Mouse (Mus musculus) liver, embryonic 14.5 days (tissue): ENCODE data around the gene Man2a1. TPM values are rescaled to one million over a fixed set of nuclear protein-coding genes. Genes with fewer than 3 reads are reported as not detected.

Experiments
- ATAC-seq: fragments of 200-750 bp; cut with Nextera tagmentation; 2 replicates; pipeline ENCODE4 v1.8.0; 2017; ENCODE audit warnings: moderate number of reproducible peaks, mild to moderate bottlenecking, moderate library complexity; ENCODE audit not compliant: insufficient read depth
- DNase-seq, 3 experiments: peaks; one replicate each; pipeline ENCODE4 v3.0.0-alpha.2; 2012 to 2013; ENCODE audit warnings: low read depth in 3 of 3, low spot score in 3 of 3
- H3K27ac ChIP-seq: fragments of 300-500 bp; sonication (generic); 2 replicates; pipeline ENCODE4 v1.5.1; 2014; ENCODE audit warnings: moderate library complexity, mild to moderate bottlenecking, control low read depth, inconsistent platforms
- H3K27me3 ChIP-seq: fragments of 300-500 bp; sonication (generic); 2 replicates; pipeline ENCODE4 v1.6.1; 2014; ENCODE audit warnings: mild to moderate bottlenecking, low read length, moderate library complexity; ENCODE audit not compliant: control insufficient read depth, insufficient read depth
- H3K36me3 ChIP-seq: fragments of 300-500 bp; sonication (generic); replicated peaks from 2 replicates; pipeline ENCODE4 v1.6.1; 2014; ENCODE audit warnings: low read depth; ENCODE audit not compliant: control insufficient read depth, insufficient read depth
- H3K4me1 ChIP-seq, 2 experiments: fragments of 200-500 bp in 1 of 2; fragments of 300-500 bp in 1 of 2; sonication (generic) in 1 of 2; replicated peaks; 2 replicates each; pipeline ENCODE4 v1.6.1; 2012 to 2014; ENCODE audit warnings: antibody characterized with exemption in 1 of 2, inconsistent platforms in 1 of 2, low read length in 1 of 2; ENCODE audit not compliant: control insufficient read depth in 2 of 2, insufficient read depth in 2 of 2
- H3K4me2 ChIP-seq: fragments of 300-500 bp; sonication (generic); 2 replicates; pipeline ENCODE4 v1.6.1; 2014; ENCODE audit warnings: low read depth, mild to moderate bottlenecking, control low read depth, moderate library complexity
- H3K4me3 ChIP-seq, 2 experiments: fragments of 200-500 bp in 1 of 2; fragments of 300-500 bp in 1 of 2; sonication (generic) in 1 of 2; 2 replicates each; pipeline ENCODE4 v1.5.1; 2012 to 2014; ENCODE audit warnings: low read depth in 2 of 2, low read length in 2 of 2, mild to moderate bottlenecking in 2 of 2, control low read depth in 1 of 2, inconsistent platforms in 1 of 2, moderate library complexity in 1 of 2; ENCODE audit not compliant: insufficient read depth in 1 of 2
- H3K9ac ChIP-seq: fragments of 300-500 bp; sonication (generic); replicated peaks from 2 replicates; pipeline ENCODE4 v1.6.1; 2014; ENCODE audit warnings: mild to moderate bottlenecking, control low read depth, moderate library complexity
- H3K9me3 ChIP-seq: fragments of 300-500 bp; sonication (generic); 2 replicates; pipeline ENCODE4 v1.6.1; 2016; ENCODE audit warnings: low read length, mixed read lengths; ENCODE audit not compliant: control insufficient read depth
- CTCF ChIP-seq: IDR thresholded peaks from 2 replicates; pipeline ENCODE4 v1.5.1; 2016; ENCODE audit warnings: antibody characterized with exemption, low read depth, control low read depth
- EP300 ChIP-seq: IDR thresholded peaks from 2 replicates; pipeline ENCODE4 v1.6.1; 2016; ENCODE audit warnings: antibody characterized with exemption, low read depth
- WGBS: fragments of 180-500 bp; shearing (Covaris S2); extraction: QIAGEN DNeasy Blood & Tissue Kit; methylation state at CpG from one replicate; pipeline ENCODE4 v1.1.7; 2014; ENCODE audit not compliant: insufficient replicate concordance; 5-methylcytosine and 5-hydroxymethylcytosine counted together
- polyA plus RNA-seq, 2 experiments: library from polyadenylated mRNA; depleted of rRNA in 1 of 2; stranded (reverse) in 1 of 2; unstranded in 1 of 2; fragments of >200 nt; fragmentation: Nextera tagmentation in 1 of 2; extraction: Ambion mirVana in 1 of 2; gene quantifications; 2 replicates each; pipeline versions ENCODE4 v1.2.1 to v1.2.3; 2012 to 2014

Man2a1 gene
- polyA plus RNA-seq, 2 experiments: 3.2 to 9.1 TPM

- no peak for DNase-seq
- 45% methylated on average over 11 of the region's 11 CpGs for WGBS
- H3K9ac ChIP-seq: no peak overlapping the region
- H3K27me3 ChIP-seq: no peaks in the 10 kb centered on the region
- H3K4me2 ChIP-seq: no peak overlapping the region
- H3K36me3 ChIP-seq: no peaks in the 10 kb centered on the region
- no peak overlapping the region for H3K27ac ChIP-seq
- H3K4me1 ChIP-seq: no peaks in the 10 kb centered on the region
- no peak for ATAC-seq
- H3K4me3 ChIP-seq: no peak overlapping the region
- TF ChIP-seq CTCF (no peak), EP300 (no peak)
- H3K9me3 ChIP-seq: no peaks in the 10 kb centered on the region
These were observed 201.8 kb downstream of the Man2a1 start for GRCm38 (mm10) chr17:64802168-64802955.

GRCm38 (mm10) chr17:64802956-64803275 lies 202.4 kb downstream of the Man2a1 start:
- H3K27me3 ChIP-seq: no peaks in the 10 kb centered on the region
- no peaks in the 10 kb centered on the region for H3K36me3 ChIP-seq
- ATAC-seq (no peak), DNase-seq (no peak)
- H3K4me1 ChIP-seq: no peaks in the 10 kb centered on the region
- 54% methylated on average over 7 of the region's 7 CpGs for WGBS
- TF ChIP-seq CTCF (no peak), EP300 (no peak)
- no peak overlapping the region for H3K4me2 ChIP-seq
- H3K4me3 ChIP-seq: no peak overlapping the region
- no peak overlapping the region for H3K27ac ChIP-seq
- no peak overlapping the region for H3K9ac ChIP-seq
- H3K9me3 ChIP-seq: no peaks in the 10 kb centered on the region

Other genes starting within 250 kb of the Man2a1 start
- not detected in 2 replicates for gene 4930583I09Rik, start 235.3 kb downstream of the Man2a1 start, polyA plus RNA-seq (2012; rRNA removed)
- gene 4930583I09Rik, start 235.3 kb downstream of the Man2a1 start, polyA plus RNA-seq (2014; fragmentation: Nextera tagmentation; extraction: Ambion mirVana): not detected in 2 replicates